Mouse (Mus musculus): ENCODE data around the gene Gadd45gip1.
A peak's percentile ranks its signal among the peaks of the same experiment; 100 is the strongest.

Gene Gadd45gip1

DNA sequence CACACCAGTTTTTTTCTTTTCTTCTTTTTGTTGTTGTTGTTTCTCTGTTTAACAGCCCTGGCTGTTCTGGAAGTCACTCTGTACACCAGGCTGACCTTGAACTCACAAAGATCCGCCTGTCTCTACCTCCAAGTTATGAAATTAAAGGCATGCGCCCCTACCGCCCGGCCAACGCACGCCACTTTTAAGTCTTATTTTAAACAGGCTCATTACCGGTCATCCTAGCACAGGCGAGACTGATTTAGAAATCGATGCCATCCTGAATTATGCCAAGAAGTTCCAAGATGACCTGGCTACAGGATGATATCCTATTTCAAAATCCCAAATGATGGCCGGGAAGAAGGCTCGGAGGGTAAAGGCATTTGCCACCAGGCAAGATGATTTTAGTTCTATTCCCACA is at the start of gene Gadd45gip1:
Gadd45gip1 (plus strand) TSS at position 33 of the 400 bp plus-strand sequence.
- peak in 1 of 2 experiments; percentile 42 for DNase-seq

DNA sequence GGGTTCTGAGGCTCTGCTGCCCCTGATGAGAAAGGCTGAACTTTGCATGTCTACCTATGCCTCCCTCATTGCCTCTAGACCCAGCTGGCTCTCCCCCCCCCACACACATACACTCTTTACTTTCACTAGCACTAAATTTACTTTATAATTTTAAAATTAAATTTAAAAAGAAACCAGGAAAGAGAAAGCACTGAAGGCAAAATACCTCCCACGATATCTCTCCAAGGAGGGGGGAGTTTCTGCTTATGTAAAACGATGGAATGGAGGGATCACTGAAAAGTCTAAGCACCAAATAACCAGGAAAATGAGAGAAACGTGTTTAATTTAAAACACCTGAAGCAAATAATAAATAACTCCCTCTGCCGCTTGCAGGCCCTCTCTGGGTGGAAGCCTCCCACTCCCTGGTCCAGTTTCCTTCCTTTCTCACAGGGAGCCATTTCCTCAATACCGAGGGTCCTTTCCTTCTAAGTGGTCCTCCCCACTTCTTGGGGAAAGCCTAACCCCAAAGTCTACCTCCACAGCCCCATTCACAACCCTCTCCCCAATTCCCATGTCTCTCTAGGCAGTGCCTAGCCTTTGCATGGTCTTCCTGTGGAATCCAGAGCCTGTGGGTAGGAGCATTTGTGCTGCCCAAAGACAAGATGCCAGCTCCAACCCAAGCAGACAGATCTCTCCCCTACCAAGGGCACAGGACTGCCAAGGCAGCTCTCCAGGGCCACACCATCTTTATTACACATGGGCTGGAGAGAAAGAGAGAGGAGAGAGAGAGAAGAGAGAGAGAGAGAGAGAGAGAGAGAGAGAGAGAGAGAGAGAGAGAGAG is 49.4 kb upstream of the Gadd45gip1 start:
- DNase-seq: no peak

DNA sequence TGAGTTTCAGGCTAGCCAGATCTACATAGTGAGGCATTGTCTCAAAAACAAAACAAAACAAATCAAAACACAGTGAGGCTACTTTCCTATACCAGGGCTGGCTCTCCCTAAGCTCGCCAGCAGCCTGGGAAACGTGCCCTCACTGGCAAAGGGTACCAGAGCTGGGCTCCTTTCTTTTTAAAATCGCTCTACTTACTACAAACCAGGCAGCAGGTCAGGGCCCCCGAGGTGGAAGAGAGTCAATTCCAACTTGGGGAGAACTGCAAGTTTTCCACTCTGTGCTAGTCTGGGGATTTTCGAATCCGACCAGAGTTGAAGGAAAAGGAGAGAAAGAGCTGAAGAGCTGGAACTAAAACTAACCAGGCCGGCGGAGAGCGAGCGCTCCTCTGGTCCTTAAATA is 48.6 kb upstream of the Gadd45gip1 start:
- no peak for DNase-seq

DNA sequence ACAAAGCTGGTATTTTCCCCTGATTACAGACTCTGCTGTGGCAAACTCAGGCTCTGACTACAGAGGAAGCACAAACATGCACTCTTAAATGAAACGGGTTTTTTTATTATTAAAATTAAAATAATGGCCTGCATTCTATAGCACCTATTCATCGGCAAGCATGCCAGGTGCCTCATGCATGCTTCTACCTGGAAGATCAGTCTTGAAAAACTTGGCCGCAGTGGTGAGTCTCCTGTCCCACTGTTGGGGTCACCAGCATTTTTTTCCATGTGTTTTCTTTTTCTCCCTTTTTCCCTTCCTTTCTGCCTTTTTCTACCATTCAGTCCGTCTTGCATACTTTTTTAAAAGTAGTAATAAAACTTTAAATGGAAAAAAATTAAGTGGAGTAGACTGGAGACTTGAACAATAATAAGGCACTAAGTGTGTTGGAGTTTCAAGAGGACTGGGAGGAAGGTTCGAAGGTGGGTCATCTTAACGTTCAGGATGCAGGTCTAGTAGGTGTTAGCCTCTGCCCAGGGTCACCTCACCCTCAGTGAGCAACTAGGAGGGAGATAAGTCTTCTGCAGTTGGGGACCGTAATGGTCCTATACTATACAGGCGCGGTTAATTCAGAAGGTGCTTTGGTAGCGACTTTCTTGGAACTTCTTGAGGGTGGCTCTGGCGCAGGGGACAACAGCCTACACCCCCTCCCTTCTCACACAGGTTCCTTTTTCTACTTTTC is 48.0 kb upstream of the Gadd45gip1 start:
- no peak for DNase-seq

DNA sequence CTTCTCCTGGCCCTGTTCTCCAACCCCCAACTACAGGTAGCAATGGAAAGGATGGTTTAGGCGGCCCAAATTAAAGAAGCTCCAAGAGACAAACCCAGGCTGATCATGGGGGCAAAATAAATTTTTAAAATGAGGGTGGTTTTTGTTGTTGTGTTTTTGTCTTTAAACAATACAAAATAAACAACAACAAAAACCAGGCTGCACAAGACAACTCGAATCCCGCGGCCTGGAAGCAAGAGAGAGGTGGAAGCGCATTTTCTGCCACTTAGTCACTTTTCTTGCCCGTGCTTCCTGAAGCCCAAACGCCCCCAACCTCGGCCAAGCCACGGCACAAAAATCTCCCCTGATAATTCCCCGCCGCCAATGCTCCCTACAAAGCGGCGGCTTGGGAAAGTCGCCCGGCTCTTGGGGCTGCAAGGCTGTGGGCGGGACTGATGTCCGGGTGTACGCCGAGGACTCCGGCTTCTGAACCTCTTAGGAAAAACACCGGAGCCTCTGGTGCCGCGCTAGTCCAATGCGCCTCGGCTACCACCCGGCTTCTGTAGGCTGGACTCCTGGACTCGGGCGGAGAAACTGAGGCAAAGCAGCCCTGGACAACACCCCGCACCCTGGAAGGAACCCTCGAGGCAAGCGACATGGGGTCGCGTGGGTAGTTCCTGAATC is 47.3 kb upstream of the Gadd45gip1 start:
- DNase-seq: peak in 1 of 2 experiments; percentile 58

DNA sequence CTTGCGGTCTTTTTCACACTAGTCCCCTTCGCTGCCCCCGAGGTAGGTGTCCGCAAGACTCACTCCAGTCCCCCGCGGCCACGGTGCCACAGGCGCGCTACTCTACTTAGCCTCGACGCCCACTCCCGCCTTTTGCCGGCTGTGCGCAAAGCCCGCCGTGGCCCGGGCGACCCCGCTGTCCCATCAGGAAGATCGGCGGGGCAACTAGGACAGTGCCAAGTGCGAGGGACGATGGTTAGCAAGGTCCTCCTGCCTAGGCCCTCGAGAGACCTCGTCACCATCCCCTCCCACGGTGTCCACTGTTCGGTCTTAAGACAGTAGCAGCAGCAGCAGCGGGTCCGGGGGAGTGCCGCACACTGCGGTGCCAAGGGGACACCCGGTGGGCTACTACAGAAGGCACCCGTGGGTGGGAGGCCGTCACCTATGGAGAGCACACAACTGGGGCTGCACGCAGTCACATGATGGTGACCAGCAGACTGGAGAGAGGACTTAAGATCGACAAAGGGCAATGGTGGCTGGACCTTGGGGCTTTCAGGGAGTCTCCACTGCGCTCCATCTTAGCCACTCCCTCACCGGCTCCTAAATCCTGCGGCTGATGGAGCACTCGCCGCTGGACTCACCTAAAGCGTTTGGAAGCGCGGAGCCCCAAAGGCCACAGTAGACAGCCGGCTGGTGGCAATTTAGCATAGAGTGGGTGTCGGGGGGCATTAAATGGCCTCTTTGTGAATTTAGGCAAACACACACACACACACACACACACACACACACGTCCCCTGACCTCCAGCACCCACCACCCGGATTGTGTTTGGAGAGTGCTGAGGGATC is 46.4 kb upstream of the Gadd45gip1 start:
- DNase-seq: no peak

DNA sequence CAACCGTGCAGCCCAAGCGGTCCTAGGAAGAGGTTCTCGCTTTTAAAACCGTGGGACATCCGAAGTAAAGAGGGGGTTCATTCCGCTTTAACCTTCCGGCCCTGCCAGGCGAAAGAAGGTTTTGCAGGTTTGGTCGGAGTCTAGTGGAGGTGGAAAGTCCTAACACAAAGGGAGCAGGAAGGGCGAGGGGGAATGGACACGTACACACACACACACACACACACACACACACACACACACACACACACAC is 45.9 kb upstream of the Gadd45gip1 start:
- DNase-seq: no peak

DNA sequence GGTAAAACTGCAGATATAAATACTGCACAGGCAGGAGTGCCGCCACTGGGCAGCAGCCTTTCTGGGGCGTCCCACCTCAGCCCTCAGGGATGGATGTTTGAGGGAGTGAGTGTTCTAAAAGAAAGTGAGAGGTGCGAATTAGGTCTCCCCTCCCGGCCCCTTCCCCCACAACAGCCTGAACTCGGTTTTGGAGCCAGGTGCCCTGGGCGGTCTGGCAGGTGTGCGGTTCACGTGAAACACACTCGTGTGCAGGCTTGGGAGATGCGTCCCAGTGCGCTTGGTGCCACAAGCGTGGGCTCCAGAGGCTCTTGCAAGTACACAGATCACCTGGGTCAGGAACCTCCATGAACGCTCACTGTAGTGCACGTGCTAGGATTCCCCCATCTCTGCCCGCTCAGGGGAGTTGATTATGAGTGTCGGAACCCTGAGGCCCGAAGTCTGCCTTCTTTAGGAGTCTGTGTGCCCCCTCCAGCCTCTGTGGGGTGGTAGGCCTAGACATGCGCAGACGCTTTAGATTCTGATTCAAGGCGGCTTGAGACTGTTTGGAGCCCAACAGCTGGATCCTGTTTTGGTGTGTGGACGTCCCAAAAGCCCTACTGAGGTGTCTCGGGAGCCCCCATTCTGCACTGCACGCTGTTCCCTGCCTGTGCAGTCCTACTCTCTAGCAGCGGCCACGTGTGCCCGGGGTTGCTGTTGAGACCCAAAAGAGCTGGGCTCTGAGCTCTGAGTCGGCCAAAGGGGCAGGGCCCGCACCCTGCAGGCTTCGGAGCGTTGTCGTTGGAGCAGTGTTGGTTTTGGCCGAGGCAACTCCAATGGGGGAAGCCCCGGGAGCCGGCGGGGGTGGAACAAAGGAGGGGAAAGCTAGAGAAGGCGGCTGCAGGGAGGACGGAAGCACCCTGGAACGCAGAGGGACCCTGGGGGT is 45.3 kb upstream of the Gadd45gip1 start:
- DNase-seq: peak; percentile 76 to 89

DNA sequence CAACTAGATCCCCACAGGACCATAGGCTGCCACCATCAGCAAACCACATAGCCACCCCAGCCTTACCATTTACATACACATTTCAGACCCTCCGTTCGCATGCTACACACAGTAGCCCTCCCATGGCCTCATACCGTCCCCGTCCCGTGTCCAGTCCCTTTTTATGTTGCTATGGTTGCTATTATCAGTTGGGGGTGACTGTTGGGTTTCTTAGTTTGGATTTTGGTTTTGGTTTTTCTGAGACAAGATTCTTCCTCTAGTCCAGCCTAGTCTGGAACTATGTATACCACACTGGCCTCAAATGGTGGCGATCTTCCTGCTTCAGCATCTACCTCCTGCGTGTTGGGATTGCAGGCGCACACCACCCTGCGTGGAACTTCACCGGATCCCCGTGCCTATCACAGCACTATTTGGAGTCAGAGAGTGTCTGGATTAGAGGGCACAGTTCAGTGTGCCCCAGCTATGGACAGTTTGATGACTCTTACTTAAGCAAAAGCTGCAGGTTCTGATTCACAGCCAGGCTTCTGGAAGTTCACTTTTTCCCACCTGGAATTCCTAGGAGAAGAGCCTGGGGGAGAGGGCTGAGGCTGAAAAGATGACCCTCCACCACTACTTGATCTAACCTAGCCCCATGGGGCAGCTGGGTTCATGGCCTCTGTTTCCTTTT is 44.4 kb upstream of the Gadd45gip1 start:
- no peak for DNase-seq

DNA sequence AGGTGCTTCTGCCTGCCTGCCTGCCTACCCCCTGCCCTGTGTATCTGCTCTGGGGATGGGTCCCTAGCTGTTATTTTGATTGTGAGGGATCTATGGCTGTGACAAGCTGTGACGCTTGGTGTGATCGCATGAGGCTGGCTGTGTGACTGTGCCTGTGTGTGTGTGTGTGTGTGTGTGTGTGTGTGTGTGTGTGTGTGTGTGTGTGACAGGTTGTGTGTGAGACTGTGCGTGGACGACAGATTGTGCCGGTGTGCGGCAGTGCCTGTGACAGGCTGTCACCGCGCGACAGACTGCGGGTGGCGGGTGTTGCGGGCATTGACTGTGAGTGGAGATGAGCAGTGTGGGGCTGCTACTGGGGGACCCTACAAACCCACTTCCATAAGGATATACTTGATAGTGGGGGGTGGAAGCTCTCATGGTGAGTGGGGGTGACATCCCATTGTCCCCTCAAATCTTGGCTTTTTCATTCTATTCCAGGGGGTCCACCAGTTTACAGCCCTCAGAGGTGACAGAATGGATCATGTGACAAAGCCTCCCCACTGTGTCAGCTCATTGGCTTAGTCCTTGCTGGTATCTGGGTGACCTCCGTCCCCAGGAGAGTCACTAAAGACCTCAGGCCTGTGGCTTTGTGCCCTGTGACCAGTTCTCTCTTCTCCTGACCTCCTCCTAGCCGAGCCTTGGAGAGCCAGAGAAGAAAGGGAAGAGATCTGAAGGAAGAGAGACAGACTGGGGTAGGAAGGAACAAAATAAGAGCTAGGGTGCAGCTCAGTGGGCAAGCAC is 43.6 kb upstream of the Gadd45gip1 start:
- no peak for DNase-seq

DNA sequence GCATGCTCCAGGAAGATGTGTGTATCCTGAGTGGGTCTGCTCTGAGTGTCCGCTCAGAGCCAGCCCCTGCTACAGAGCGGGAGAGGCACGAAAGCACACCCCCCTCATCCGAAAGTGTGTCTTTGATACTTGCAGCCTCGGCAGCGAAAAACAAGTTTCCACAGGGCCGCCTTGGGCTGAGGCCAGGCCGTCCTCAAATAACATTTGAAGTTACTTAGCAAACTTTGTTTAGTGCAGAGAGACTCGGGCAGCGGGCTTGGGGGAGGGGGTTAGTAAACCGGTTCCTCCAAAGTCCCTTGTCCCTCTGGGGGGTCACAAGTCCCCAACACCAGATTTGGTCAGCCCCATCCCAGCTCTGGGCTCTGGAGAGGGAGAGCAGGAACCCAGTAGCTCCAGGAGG is 42.4 kb upstream of the Gadd45gip1 start:
- DNase-seq: peak; percentile 79 to 91

DNA sequence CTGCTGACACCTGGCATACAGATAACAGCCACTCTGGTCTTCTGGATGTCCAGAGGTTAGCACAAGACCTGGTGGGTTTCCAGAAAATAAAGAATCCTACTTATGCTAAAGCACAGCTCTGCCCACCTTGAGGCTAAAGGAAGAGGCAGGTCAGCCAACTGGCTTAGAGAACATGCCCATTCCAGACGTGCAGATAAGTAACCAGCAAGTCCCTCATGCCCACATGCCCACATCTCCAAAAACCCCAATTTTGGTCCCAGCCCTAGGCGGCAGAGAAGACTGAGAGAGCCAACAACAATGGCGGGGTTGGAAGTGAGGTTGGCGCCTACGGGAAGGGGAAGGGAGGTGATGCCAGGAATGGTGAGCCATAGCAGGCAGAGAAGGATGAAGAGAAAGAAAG is 42.0 kb upstream of the Gadd45gip1 start:
- no peak for DNase-seq

DNA sequence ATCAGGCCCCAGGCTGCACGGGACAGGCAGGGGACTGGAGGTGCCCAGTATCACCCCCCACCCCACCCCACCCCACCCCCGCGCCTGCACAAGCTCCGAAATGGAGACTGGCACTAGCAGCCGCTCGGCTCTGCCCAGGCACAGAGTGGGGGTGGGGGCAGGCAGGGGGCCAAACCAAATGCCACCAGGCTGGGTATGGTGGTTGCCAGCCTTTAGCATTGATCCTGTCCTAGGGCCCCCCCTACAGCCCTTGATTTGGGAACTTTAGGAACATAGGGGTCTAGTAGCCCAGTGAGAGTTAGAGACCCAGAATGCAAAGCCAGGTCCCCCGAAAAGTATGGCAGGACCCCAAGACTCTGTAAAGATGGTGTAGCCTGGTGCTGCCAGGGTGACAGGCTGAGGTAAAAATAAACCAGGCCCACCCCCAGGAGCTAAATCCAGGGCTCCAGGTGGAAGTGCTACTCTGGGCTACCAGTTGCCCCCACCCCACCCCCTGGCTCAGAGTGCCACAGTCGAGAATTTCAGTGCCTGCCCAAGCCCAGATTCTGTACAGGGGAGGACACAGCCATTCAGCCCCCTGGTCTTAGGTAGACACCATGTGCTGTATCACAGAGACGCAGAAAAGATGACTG is 41.4 kb upstream of the Gadd45gip1 start:
- DNase-seq: no peak

DNA sequence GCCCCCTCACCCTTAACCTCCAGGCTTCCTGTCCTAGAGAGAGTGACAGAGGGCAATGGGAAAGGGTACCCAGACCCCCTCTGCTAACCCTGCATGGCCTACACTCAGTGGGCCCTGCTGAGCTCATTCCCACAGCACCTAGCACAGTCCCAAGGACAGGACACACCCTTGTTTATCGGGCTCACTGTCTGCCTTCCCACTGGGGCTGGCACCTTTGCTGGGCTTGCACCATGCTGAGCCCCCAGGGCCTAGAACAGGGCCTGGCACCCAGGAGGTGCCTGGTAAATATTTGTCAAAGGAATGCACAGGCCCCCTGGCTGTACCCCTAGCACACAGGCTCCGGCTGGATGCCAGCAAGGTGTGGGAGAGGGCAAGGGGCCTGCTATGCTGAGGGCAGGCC is 40.8 kb upstream of the Gadd45gip1 start:
- DNase-seq: no peak

DNA sequence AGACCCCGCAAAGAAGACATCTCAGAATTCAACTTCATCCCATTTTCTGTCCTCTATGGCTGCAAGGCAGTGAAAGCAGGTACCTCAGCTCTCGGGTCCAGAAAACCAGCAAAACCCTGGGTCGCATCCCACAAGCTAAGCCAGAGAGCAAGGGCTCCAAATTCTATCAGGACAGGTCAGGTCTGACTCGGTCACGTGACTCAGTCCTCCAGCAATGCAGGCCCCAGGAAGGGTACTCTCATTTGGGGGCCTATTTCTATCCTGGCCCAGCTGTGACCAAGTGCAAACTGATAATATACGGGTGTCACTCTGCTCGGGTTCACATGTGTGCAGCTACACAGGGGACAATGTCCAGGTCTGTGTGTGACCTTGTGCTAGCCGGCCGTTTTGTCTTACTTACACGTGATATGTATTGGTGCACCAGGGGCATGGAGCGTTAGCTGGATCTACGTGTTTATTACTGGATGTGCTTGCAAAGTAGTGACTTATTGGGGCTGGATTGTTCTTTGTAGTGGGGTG is 38.8 kb upstream of the Gadd45gip1 start:
- no peak for DNase-seq

DNA sequence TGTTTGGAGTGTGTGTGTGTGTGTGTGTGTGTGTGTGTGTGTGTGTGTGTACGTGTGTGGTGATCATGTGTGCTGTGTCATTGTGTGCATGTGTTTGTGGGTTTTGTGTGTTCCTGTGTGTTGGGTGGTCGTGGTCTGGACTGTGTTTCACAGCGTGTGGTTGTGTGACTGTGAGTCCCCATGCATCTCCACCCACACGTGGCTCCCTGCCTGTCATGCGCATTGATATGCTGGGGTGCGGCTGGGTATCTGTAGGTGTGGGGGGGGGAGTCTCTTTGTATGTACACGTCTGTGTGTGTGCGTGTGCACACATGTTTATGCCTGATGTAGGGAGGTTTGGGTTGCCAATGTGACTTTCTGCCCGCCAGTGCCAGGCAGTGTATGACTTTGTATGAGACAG is 38.2 kb upstream of the Gadd45gip1 start:
- DNase-seq: no peak

DNA sequence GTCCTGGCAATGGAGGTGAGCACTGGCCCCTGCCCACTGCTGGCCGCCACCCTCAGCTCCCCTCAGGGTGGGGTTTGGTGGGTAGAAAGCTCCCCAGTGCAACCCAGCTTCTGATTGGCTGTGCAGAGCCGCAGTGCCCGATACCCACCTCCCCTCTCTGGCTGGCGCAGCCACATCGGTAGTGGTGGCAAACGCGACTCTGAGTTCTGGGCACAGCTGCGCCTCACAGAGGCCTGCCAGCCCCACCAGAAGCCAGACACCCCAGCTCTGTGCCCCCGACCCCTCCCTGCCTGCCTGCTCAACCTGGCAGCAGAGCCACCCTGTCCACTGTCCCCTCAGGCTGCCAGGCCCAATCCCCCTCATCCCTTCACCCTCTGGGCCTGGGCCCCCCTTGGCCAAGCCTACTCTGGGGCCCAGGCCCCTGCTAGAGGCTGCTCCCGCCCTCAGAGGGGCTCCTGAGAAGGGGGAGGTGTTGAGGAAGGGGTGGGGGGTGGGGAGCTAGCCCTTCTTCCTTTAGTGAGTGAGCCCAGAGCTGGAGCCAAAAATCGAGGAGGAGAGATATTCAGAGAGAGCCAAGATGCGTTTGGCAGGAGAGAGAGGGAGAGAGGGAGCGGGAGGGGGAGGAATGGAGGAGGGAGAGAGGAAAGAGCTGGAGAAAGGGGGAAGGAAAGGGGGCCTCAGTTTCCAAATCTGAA is 37.4 kb upstream of the Gadd45gip1 start:
- DNase-seq: peak in 1 of 2 experiments; percentile 60

DNA sequence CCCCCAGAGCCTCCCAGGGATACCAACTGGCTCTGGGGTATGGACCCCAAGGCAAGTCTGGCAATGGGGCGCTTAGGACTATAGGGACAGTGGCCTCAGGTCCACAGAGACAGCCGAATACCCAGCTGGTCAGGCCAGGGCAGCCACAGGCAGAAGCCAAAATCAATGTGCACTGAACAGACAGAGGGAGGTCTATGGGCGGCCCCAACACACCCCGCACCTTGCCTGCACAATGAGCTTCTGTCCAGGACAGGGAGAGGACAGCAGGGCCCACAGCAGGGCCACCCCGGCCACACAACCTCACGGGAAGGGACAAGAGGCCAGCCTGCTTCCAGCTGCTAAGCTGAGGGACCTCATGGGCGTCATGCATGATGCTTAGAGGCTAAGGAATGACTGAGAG is 36.8 kb upstream of the Gadd45gip1 start:
- DNase-seq: peak in 1 of 2 experiments; percentile 63

DNA sequence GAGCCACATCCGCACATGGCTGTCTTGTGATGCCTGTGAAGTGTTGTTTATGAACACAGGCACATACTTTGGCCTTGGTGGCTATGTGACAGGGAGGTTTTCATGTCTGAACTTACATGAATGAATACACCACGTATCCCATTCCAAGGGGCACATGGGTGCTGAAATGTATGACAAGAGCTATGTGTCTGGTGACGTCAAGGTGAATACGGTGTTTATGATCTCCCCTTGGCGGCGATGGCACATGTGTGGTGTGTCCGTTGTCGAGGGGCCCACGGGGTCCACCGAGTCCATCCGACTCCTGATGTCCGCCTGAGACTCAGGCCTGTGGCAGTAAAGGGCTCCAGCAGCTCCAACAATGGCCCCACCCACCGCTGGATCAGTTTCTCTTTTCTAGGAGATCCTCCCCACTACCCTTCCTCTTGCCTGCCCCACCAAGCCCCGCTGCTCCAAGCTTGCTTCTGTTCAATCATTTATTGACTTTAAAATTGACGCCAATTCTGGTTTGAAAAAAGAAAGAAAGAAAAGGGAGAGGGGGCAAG is 34.0 kb upstream of the Gadd45gip1 start:
- no peak for DNase-seq

Measured in lung, postnatal 4 days (tissue).